Mouse (Mus musculus): ENCODE results near the gene Sspn.

GRCm38 (mm10) chr6:145936511-145936910, 5.1 kb downstream of the Sspn start:
- no peak for TF ChIP-seq GATA1 (IDR thresholded peaks at IDR 0.05; ENCODE audit: low read depth, low read length)
- no peak for TF ChIP-seq USF2 (IDR thresholded peaks at IDR 0.05; ENCODE audit: borderline replicate concordance in 1 of 2, insufficient read depth in 1 of 2, low read depth in 1 of 2, low read length in 2 of 2)
- TF ChIP-seq USF1 (IDR thresholded peaks at IDR 0.05; ENCODE audit: low read depth, low read length), result no peak
- TF ChIP-seq EP300 (IDR thresholded peaks at IDR 0.05; ENCODE audit: low read depth in 1 of 2, low read length in 2 of 2), result no peak
- no peak for TF ChIP-seq HCFC1 (IDR thresholded peaks at IDR 0.05; ENCODE audit: low read depth, low read length)
- TF ChIP-seq CTCF (IDR thresholded peaks at IDR 0.05 in 2 of 3, conservative IDR thresholded peaks at IDR 0.05 in 1 of 3; ENCODE audit: control insufficient read depth in 1 of 3, insufficient read depth in 1 of 3, low read depth in 2 of 3, low read length in 3 of 3, poor library complexity in 1 of 3, severe bottlenecking in 1 of 3), result no peak
- TF ChIP-seq NRF1 (IDR thresholded peaks at IDR 0.05; ENCODE audit: insufficient read depth, low read depth, low read length, poor library complexity, severe bottlenecking), result no peak
- no peak for TF ChIP-seq TBP (IDR thresholded peaks at IDR 0.05; ENCODE audit: low read depth, low read length)
- TF ChIP-seq E2F4 (IDR thresholded peaks at IDR 0.05; ENCODE audit: borderline replicate concordance, low read depth, low read length), result no peak
- TF ChIP-seq JUND (IDR thresholded peaks at IDR 0.05; ENCODE audit: low read depth, low read length), result no peak

Data from MEL (cell line).